Mouse (Mus musculus) retina, postnatal 7 days (tissue): ENCODE data around the gene Vps33b.

Experiments
- DNase-seq: peaks from one replicate; pipeline ENCODE4 v3.0.0-alpha.2; 2012; ENCODE audit warnings: low read depth, low spot score

Vps33b gene

DNA sequence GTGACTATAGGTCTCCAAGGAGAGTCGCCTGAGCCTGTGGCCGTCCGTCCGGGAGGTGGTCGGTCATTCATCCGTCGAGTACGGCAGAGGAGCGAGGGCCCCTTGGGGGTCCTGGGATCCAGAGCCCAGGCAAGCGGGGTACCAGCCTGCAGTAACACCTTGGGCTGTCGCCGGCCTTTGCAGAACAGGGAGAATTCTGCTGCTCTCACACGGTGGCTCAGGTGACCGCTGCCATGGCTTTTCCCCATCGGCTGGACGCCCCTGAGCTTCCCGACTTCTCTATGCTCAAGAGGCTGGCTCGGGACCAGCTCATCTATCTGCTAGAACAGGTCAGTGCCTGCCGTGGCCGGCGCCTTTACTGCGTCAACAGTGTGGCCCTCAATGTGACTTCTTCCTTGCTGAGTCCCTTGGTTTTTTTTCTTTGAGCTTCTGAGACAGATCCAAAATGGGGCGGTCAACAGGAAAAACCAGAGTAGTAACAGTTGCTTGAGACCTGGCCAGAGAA is 354 bp downstream of the Vps33b start:
- DNase-seq, result no peak

DNA sequence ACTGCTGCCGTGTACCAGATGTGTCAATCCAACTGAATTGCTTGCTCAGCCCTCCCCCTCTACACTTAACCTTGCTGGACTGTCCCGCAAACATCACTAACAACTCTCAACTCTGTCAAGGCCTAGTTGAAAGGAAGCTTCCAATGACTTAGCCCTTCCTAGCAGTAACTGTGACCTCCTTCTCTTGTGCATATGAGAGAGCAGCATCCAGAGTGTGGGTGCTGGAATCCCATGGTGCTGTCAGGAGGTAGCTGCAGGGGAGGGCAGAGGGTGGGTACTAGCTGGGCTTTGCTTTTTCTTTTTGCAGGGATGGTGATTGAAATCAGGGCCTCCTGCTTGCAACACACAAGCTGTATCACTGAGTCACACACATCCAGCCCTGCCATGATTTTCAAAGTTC is 4.0 kb downstream of the Vps33b start:
- DNase-seq, result no peak

DNA sequence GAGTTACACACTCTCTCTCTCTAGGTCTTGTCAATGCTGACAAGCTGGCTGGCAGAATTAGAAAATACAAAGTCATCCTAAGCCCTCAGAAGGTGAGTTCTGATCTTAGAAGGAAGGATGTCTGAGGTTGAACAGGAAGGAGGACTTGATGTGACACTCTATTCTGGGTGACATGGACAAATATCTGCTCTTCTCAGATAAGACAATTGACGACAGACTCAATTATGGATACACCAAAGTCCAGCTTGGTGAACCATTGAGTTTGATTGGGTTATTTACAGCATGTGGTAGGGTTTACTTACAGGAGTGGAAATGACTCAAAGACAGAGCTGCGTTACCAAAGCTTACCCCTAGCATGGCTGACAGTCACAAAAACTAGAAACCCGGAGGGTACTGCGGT is 6.9 kb downstream of the Vps33b start:
- no peak for DNase-seq

DNA sequence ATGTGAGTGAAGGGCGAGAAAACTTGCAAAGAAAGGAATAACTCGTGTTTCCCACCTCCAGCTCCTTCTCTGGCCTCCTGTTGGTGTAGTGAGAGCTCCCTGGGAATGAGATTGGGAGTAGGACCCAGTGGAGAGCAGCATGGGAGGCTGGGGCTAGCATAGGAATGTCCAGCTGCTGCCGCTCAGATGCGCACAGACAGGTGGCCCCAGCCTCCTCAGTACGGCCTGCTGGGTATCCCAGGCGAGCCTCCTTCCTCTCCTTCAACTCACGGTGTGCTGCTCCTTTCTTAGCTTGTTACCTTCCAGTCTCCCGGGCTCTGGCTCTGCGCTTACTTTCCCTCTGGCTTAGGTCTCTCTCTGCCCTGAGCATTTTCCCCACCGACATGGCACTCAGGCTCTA is 10.6 kb downstream of the Vps33b start:
- no peak for DNase-seq

DNA sequence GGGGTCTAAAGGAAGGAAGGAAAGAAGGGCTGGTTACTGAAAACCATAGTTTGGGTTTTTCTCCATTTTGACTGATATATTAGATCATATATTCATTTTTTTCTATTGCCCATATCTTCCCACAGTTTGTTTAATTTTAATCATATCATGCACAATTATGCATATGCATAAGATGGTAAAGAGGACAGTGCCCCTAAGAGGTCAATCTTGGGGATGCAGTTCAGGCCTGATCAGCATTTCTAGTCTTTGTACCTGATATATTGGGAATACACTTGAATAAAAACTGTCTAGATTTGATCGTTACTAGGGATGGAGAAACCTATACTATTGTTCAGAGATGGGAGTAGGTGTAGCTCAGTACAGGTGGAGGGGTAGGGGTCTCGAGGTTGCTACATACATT is 11.5 kb downstream of the Vps33b start:
- DNase-seq, result no peak

DNA sequence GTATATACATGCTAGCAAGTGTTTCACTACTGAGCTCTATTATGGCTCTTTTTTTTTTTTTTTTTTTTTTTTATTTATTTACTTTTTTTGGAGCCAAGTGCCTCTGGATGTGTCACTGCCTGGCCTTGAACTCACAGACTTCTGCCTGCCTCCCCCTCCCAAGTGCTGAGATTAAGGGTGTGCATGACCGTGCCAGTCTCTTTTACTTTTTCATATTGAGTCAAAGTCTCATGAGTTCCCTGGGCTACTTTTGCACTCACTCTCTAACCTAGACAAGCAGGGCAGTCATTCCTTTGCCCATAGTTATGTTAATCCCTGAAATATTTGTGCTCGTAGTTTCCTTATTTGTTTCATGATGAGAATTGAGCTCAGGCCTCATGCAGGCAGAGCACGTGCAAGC is 12.2 kb downstream of the Vps33b start:
- no peak for DNase-seq

DNA sequence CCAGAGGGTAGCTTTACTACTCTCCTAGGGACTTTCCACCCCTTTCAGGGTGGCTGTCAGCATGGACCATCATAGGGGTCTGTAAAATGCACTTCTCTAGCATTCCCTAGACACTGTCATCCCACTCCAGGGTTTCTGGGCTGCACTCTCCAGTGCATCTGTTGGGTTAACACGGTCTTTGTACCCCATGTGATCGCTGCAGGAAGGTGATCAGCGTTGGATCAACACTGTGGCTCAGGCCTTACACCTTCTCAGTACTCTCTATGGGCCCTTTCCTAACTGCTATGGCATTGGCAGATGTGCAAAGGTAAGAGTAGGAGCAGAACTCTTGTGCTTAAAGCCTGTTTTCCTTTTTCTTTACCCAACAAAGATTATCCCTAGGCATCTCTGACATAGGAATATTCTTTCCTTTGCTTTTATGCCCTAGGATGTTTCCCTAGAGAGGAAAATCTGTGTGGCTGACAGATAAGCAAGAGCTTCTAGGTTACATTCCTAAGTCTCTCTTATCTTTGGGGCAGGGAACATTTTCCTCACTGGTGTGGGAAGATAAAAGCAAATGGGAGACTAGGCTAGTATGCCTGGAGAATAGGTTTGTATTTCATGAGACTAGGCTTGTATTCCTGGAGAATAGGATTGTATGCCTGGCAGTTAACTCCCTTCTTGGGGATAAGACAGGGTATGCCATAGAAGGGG is 13.9 kb downstream of the Vps33b start:
- no peak for DNase-seq

DNA sequence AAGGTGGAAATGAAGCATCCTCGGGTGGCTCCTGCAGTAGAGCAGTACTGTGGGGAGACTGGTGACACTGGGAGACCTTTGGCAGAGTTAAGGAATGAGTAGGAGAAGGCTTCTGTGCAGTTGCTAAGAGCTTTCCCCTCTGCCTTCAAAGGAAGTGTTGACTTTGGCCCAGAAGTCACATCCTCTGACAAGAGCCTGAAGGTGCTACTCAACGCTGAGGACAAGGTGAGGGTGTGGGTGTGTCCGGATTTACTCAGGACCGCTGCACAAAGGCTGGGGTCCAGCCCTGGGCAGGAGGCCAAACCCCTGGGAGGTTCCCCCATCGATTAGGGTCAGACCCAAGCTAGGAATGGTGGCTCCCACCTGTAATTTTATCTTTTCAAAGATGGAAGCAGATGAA is 14.9 kb downstream of the Vps33b start:
- no peak for DNase-seq

DNA sequence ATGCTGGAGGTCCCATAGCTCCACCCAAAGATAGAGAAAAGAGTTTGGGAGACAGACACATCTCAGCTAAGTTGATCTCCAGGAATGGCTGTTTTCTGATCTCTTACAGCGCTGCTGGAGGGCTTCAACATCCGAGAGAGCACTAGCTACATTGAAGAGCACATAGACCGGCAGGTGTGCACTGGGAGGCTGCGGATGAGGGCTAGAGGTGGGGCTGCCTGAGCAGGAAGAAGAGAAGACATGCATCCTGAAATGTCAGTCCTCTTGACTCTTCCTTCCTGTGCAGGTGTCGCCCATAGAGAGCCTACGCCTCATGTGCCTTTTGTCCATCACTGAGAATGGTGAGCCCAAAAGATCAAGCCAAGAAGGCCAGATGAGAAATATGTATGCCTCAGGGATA is 16.3 kb downstream of the Vps33b start:
- DNase-seq, result no peak

DNA sequence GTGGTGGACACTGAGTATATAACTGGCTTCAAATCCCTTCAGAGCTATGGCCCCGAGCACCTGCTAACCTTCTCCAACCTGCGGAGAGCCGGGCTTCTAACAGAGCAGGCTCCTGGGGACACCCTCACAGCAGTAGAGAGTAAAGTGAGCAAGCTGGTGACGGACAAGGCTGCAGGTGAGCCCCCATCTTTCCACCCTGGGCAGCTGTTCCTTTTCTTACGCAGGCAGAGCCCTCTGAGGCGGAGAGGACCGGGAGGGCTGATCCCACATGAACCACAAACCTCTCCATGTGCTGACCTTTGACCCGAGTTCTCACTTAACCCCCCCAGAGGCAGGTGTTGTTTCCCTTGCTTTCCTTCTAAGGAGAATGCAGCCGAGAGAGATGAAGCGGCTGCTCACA is 18.3 kb downstream of the Vps33b start:
- no peak for DNase-seq

DNA sequence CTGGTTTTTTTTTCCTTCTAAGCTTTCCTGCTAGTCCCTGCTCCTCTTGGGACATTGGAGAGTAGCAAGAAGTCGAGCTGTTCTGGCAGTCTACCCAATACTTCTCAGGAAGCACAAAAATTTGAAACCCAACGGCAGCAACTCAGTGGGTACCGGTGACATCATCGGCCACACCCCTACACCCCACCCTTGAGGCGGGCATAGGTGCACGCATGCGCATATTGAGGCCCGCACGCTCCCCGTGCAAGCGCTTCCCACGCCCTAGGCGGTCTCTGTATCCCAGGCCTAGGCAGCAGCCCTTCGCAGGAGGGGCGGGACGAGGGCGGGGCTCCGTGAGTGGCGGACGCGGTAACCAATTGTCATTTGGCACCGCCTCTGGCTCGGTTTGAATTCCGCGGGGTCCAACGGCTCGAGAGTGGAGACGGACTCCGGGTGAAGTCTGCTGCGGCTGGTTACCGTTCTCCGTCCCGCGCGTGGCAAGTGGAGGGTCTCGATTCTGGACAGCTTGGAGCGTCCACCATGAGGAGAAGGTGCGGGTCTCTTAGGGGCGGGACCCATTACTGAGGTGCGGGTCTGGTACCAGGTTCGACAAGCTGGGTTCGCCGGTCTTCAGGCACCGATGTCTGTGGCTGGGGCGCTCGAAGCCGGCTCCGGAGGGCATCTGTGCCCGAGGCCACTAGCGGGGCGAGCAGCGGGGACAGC is 24.8 kb downstream of the Vps33b start, which contains the start of gene Prc1:
Gene Prc1, plus strand, starts transcription at position 389 of the 702 bp plus-strand sequence.
- peak; percentile 94 for DNase-seq

DNA sequence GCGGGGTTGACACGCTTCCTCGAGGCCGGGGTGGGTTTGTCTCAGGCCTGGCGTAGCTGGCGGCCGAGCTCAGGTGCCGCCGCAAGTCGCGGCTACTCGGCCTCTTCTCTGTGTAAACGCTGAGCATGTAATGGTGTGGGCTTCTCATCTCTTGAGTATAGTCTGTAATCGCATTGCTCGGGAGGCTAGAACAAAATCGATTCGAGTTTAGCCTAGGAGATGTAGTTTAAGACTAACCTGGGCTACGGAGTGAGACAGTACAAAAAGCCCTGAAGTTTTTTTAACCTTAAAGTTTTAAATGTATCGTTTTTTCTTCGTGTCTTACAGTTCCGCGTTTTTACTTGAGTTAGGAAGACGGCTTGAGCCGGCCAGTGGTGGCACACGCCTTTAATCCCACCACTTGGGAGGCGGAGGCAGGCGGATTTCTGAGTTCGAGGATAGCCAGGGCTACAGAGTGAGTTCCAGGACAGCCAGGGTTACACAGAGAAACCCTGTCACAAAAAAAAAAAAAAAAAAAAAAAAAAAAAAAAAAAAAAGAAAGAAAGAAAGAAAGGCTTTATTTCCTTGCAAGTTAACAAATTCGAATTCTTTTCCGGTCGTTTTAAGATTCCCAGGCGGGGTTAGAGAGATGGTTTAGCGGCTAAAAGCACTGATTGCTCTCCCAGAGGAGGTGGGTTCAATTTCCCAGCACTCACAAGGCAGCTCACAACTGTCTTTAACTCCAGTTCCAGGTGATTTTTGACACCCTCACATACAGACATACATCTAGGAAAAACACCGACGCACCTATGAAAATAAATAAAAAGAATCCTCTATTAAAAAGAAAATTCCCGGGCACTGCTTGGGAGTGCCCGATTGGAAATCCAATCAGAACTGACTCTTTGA is 25.6 kb downstream of the Vps33b start:
- no peak for DNase-seq

DNA sequence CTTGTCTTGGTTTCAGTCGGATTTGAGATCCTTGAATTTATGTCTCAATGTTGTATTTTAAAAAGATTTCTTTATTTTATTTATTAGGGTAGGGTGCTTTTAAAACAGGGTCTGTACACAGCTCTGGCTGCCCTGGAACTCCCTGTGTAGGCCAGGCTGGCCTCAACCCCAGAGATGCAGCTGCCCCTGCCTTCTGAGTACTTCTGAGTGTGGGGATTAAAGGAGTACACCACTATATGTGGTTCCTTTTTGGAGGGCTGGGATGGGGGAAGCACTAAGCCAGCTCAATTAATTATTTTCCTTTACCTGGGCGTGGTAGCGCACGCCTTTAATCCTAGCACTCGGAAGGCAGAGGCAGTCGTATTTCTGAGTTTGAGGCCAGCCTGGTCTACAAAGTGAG is 27.0 kb downstream of the Vps33b start:
- no peak for DNase-seq

DNA sequence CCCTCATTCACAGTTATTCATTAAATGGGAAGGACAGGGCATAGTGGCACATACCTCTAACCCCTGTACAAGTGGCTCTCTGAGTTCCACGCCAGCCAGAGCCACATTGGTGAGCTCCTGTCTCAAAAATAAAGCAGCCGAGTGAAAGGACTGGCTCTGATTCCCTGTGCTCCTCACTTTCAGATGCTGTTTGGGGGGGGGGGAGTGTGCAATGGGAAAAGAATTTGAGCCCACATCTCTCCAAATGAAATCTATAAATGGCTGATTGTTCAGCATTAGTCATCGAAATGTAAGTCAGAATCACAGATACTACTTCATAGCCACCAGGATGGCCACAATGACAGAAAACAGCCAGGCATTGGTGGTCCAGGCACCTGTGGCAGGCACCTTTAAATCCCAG is 27.6 kb downstream of the Vps33b start:
- no peak for DNase-seq

DNA sequence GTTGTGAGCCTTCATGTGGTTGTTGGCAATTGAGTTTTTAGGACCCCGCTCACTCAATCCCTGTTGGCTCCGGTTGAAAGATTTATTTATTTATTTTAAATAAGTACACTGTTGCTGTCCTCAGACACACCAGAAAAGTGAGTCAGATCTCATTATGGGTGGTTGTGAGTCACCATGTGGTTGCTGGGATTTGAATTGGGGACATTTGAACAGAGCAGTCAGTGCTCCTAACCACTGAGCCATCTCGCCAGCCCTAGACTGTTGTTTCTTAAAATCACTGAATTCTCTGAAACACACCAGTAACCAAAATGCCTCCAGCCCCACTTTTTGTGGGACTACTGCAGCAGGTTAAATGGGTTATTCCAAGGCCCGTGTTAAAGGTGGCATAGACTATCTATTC is 29.3 kb downstream of the Vps33b start:
- DNase-seq, result no peak

DNA sequence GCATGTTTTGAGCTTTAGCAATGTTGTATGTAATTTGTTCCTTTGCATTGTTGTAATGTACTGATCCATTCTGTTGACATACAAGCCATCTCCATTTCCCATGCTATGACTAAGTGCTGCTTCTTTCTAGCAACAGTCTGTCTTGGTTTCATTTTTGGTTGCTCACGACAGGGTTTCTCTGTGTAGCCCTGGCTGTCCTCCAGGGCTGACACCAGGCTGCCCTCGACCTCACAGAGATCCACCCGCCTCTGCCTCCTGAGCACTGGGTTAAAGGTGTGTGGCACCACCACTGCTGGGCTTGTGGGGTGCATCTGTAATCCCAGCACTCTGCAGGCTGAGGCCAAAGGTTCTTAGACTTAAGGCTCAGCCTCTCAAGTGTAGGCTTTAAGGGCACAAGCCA is 30.1 kb downstream of the Vps33b start:
- no peak for DNase-seq

DNA sequence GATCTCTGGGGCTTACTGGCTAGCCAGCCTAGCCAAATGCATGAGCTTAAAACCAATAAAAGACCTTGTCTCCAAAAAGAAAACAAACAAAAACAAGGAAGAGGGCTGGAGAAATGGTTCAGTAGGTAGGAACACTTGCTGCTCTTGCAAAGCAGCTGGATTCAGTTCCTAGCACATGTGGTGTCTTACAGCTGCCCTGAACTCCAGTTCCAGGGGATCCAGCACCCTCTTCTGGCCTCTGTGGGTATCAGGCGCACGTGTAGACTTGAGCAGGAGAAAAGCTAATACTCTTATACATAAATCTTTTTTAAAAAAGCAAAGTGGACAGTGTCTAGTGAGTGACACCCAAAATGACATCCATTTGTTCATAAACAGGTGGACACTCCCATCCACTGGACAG is 32.1 kb downstream of the Vps33b start:
- no peak for DNase-seq

DNA sequence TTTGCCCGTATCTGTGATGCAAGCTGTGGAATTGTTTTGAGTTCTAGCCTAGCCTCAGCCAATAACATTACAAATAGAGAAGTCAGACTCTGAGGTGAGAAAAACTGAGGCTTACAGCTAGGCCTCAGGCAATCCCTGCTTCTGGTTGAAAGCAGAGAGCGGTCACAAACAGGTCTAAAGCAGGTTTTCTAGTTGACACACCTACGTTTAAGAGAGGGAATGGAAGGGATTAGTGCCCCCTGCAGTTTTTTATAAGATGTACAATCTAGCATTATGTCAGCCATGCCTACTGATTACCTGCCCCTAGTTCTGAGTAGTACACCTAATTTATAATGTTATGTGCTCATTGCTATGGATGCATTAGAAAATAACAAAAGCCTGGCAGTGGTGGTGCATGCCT is 38.3 kb downstream of the Vps33b start:
- DNase-seq, result no peak

DNA sequence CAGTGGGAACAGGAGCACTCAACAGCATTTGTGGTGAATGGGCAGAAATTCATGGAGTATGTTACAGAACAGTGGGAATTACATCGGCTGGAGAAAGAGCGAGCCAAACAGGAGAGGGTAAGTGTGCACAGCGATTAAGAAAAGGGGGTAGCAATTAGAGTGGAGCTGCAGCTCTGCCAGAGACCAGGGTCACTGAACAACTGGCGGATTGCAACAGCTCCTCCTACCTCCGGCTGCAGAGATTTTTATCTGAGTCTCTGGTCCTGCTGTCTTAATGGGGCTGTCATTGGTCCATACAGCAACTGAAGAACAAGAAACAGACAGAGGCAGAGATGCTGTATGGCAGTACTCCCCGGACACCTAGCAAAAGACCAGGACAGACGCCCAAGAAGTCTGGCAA is 41.3 kb downstream of the Vps33b start:
- no peak for DNase-seq

DNA sequence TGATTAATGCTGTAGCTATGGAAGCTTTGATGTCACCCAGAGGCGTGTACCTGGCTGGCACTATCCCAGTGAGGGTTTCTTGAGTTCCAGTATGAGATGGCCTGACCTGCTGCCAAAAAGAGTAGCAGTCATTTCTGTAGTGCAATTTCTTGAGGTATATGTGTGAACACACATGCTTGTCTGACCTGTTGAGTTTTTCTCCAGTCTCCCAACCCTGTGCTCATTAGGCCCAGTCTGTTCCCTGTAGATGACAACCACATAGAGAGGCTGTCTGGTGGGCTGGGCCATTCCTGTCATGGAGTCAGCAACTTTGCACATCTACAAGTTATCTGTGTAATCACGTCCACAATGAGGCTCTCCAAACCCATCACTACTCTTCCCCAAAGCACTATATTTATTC is 46.3 kb downstream of the Vps33b start:
- DNase-seq, result no peak

DNA sequence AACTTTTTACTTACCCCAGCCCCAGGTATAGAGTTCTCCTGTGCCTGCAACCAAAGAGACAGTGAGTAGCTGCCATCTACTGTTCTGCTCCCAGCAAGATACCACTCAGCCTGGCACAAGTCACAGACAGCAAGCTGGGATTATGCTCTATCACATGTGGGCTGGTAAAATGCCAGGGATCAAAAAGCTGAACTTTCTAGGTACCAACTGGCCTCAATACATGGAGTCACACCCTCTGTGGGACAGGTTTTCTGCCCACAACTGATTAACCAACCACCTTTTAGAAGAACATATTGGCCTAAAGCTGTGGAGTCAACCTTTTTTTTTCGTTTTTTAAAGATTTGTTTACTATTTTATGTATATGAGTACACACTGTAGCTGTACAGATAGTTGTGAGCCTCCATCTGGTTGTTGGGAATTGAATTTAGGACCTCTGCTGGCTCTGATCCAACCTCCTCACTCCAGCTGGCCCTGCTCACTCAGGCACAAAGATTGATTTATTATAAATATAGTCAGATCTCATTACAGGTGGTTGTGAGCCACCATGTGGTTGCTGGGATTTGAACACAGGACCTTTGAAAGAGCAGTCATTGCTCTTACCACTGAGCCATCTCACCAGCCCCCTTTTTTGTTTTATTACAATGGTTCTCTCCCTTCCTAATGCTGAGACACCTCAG is 48.1 kb downstream of the Vps33b start:
- DNase-seq, result no peak

DNA sequence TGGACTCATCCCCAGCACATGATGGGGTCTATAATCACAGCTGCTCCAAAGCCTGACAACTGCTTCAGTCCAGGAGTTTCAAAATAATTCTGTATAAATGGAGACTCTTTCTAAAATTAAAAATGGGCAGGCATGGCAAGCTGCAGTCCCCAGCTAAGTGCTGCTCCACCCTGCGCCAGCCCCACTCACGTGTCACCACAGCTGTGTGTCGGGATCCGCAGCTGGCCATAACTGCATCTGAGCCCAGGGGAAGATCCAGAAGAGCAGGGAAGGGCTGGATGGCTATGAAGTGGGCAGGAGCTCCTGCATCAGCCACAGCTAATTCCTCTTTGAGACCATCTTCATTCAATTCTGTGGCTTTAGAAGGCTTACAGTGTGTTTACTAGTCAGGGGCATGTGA is 49.2 kb downstream of the Vps33b start:
- DNase-seq, result no peak
